Mouse (Mus musculus) CH12.LX (cell line): ENCODE data around the gene Mettl13. TPM values are rescaled to one million over a fixed set of nuclear protein-coding genes. Genes with fewer than 3 reads are reported as not detected.

Experiments
- DNase-seq: peaks from one replicate; pipeline ENCODE4 v3.0.0-alpha.2; 2013; ENCODE audit errors: extremely low read depth
- H3K27ac ChIP-seq: 2 replicates; pipeline ENCODE4 v1.5.1; 2012; ENCODE audit warnings: low read depth, mild to moderate bottlenecking, control low read depth, moderate library complexity; ENCODE audit not compliant: insufficient read depth
- H3K27me3 ChIP-seq: replicated peaks from 2 replicates; pipeline ENCODE3; 2012; ENCODE audit warnings: inconsistent platforms
- H3K36me3 ChIP-seq, 2 experiments: replicated peaks in 1 of 2; 2 replicates each; pipeline versions ENCODE3 to v1.6.1; 2012; ENCODE audit warnings: inconsistent platforms in 1 of 2, low read length in 1 of 2, mild to moderate bottlenecking in 1 of 2, mixed read lengths in 1 of 2, moderate library complexity in 1 of 2; ENCODE audit not compliant: control insufficient read depth in 1 of 2, insufficient read depth in 1 of 2
- H3K4me1 ChIP-seq, 2 experiments: 2 replicates each; pipeline ENCODE4 v1.6.1; 2012; ENCODE audit warnings: inconsistent platforms in 1 of 2, moderate library complexity in 1 of 2; ENCODE audit not compliant: insufficient read depth in 2 of 2, control insufficient read depth in 1 of 2
- H3K4me2 ChIP-seq: 2 replicates; pipeline ENCODE4 v1.6.1; 2012; ENCODE audit warnings: low read depth, mild to moderate bottlenecking, control low read depth; ENCODE audit not compliant: poor library complexity, insufficient read depth, severe bottlenecking
- H3K4me3 ChIP-seq, 3 experiments: fragments of 150-350 bp in 1 of 3; sonication (generic) in 1 of 3; replicated peaks in 1 of 3; 2 replicates each; pipeline versions ENCODE3 to v1.5.1; 2011 to 2012; ENCODE audit warnings: low read depth in 2 of 3, low read length in 2 of 3, mild to moderate bottlenecking in 2 of 3, moderate library complexity in 2 of 3, control low read depth in 1 of 3, improper control_type of control experiment in 1 of 3, inconsistent platforms in 1 of 3, mixed read lengths in 1 of 3; ENCODE audit not compliant: poor library complexity in 1 of 3
- H3K79me2 ChIP-seq: replicated peaks from 2 replicates; pipeline ENCODE4 v1.6.1; 2012; ENCODE audit warnings: mild to moderate bottlenecking, moderate library complexity; ENCODE audit not compliant: control insufficient read depth, poor library complexity, insufficient read depth, severe bottlenecking; ENCODE audit errors: extremely low read depth
- H3K9ac ChIP-seq: 2 replicates; pipeline ENCODE4 v1.6.1; 2012; ENCODE audit warnings: low read depth, mild to moderate bottlenecking, control low read depth, moderate library complexity; ENCODE audit not compliant: insufficient read depth
- H3K9me3 ChIP-seq: replicated peaks from 2 replicates; pipeline ENCODE3; 2012; ENCODE audit warnings: low read length, inconsistent platforms, mixed read lengths
- CHD2 ChIP-seq: IDR thresholded peaks from 2 replicates; pipeline ENCODE4 v1.6.1; 2011; ENCODE audit warnings: low read length, improper control_type of control experiment
- CTCF ChIP-seq, 2 experiments: IDR thresholded peaks in 1 of 2; conservative IDR thresholded peaks in 1 of 2; 2 replicates each; pipeline ENCODE4 v1.5.1; 2011 to 2012; ENCODE audit warnings: low read depth in 2 of 2, low read length in 2 of 2, improper control_type of control experiment in 1 of 2, inconsistent platforms in 1 of 2, mild to moderate bottlenecking in 1 of 2, moderate library complexity in 1 of 2
- E2F4 ChIP-seq: IDR thresholded peaks from 2 replicates; pipeline ENCODE4 v1.6.1; 2011; ENCODE audit warnings: low read depth, low read length, improper control_type of control experiment; ENCODE audit not compliant: insufficient replicate concordance
- EP300 ChIP-seq: IDR thresholded peaks from 2 replicates; pipeline ENCODE4 v1.6.1; 2011; ENCODE audit warnings: low read length, improper control_type of control experiment
- JUND ChIP-seq: conservative IDR thresholded peaks from 2 replicates; pipeline ENCODE4 v1.6.1; 2011; ENCODE audit warnings: low read depth, low read length, improper control_type of control experiment
- KAT2A ChIP-seq: IDR thresholded peaks from 2 replicates; pipeline ENCODE4 v1.6.1; 2012; ENCODE audit warnings: low read length, improper control_type of control experiment, inconsistent platforms; ENCODE audit not compliant: insufficient replicate concordance
- MAFK ChIP-seq: IDR thresholded peaks from 2 replicates; pipeline ENCODE4 v1.6.1; 2011; ENCODE audit warnings: low read length, improper control_type of control experiment; ENCODE audit not compliant: insufficient replicate concordance
- MAX ChIP-seq: IDR thresholded peaks from 2 replicates; pipeline ENCODE4 v1.6.1; 2011; ENCODE audit warnings: low read length, improper control_type of control experiment
- MAZ ChIP-seq: IDR thresholded peaks from 2 replicates; pipeline ENCODE4 v1.6.1; 2012; ENCODE audit warnings: low read depth, mild to moderate bottlenecking, inconsistent platforms, low read length, improper control_type of control experiment, moderate library complexity
- MXI1 ChIP-seq: IDR thresholded peaks from 2 replicates; pipeline ENCODE4 v1.6.1; 2011; ENCODE audit warnings: mild to moderate bottlenecking, low read depth, low read length, improper control_type of control experiment
- NELFE ChIP-seq: IDR thresholded peaks from 2 replicates; pipeline ENCODE4 v1.6.1; 2011; ENCODE audit warnings: low read depth, low read length, improper control_type of control experiment
- NRF1 ChIP-seq: IDR thresholded peaks from 2 replicates; pipeline ENCODE4 v1.6.1; 2014; ENCODE audit warnings: low read depth, mild to moderate bottlenecking, inconsistent platforms, low read length, improper control_type of control experiment, moderate library complexity
- PAX5 ChIP-seq: IDR thresholded peaks from 2 replicates; pipeline ENCODE4 v1.6.1; 2012; ENCODE audit warnings: low read length, inconsistent platforms, mixed read lengths
- POLR2A ChIP-seq: IDR thresholded peaks from 2 replicates; pipeline ENCODE4 v1.6.1; 2011; ENCODE audit warnings: low read depth, mild to moderate bottlenecking, improper control_type of control experiment, low read length
- POLR2AphosphoS2 ChIP-seq: IDR thresholded peaks from 2 replicates; pipeline ENCODE4 v1.6.1; 2011; ENCODE audit warnings: low read depth, low read length, improper control_type of control experiment
- SIN3A ChIP-seq: IDR thresholded peaks from 2 replicates; pipeline ENCODE4 v1.6.1; 2012; ENCODE audit warnings: low read length, improper control_type of control experiment, inconsistent platforms
- TCF12 ChIP-seq: IDR thresholded peaks from 2 replicates; pipeline ENCODE4 v1.6.1; 2014; ENCODE audit warnings: low read depth, mild to moderate bottlenecking, inconsistent platforms, low read length, improper control_type of control experiment
- USF2 ChIP-seq: conservative IDR thresholded peaks from 2 replicates; pipeline ENCODE4 v1.6.1; 2011; ENCODE audit warnings: low read depth, low read length, improper control_type of control experiment
- ZMIZ1 ChIP-seq: IDR thresholded peaks from 2 replicates; pipeline ENCODE4 v1.6.1; 2012; ENCODE audit warnings: low read depth, mild to moderate bottlenecking, inconsistent platforms, low read length, improper control_type of control experiment
- ZNF384 ChIP-seq: IDR thresholded peaks from 2 replicates; pipeline ENCODE4 v1.6.1; 2012; ENCODE audit warnings: low read depth, low read length, improper control_type of control experiment, inconsistent platforms
- dilution Hi-C: fragments of 300-500 bp; cut with MboI; formaldehyde crosslinking; loops from 2 replicates; pipeline ENCODE4 v1.14.3; 2020; ENCODE audit warnings: low sequenced_read_pairs; ENCODE audit not compliant: extremely low pct_unique_long_range_greater_than_20kb, extremely low pct_ligation_motif_present
- in situ Hi-C: fragments of 300-500 bp; cut with MboI; formaldehyde crosslinking; loops from 3 replicates; pipeline ENCODE4 v1.14.3; 2019; ENCODE audit warnings: low sequenced_read_pairs, low pct_ligation_motif_present, low pct_unique_long_range_greater_than_20kb, mixed read lengths
- polyA plus RNA-seq: library from polyadenylated mRNA; unstranded; fragments of >175 nt; gene quantifications from 2 replicates; pipeline ENCODE4 v1.2.1, GENCODE M21; 2012; ENCODE audit warnings: low read depth; ENCODE audit not compliant: insufficient read length
- total RNA-seq, 2 experiments: library from RNA; depleted of rRNA; stranded (reverse); fragments of 300-350 nt in 1 of 2; fragments of >200 nt in 1 of 2; gene quantifications; 2 replicates each; pipeline ENCODE4 v1.2.3; 2012 to 2014

Gene Mettl13
- total and polyA plus RNA-seq, 3 experiments: 22.8 to 58.5 (median 23.8) TPM

DNA sequence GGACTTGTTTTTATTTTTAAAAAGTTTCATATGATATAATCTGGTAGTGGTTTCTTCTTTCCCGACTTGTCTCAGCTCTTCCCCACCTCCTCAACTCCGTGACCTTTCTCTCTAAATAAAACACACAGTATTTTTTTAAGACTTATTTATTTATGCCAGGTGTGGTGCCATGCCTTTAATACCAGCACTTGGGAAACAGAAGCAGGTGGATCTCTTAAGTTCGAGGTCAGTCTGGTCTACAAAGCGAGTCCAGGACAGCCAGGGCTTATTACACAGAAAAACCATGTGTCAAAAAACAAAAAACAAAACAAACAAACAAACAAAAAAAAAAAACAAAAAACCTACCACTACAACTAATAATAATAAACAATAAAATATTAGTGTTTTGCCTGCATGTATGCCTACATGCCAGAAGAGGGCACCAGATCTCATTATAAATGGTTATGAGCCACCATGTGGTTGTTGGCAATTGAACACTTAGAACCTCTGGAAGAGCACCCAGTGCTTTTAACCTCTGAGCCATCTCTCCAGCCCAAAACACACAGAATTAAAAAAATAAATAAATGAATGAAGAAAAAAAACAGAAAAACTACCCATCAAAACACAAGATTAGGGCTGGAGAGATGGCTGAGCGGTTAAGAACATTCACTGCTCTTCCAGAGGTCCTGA is 1.4 kb upstream of the Mettl13 start (continued):
- TF ChIP-seq JUND (no peak), NELFE (no peak), MAZ (no peak), EP300 (no peak), POLR2A (no peak), KAT2A (no peak), ZMIZ1 (no peak), CHD2 (no peak), POLR2AphosphoS2 (no peak), PAX5 (no peak), TCF12 (no peak), NRF1 (no peak), MAFK (no peak), CTCF (conservative IDR thresholded peaks at IDR 0.05 in 1 of 2, IDR thresholded peaks at IDR 0.05 in 1 of 2; ENCODE audit: low read depth in 2 of 2, low read length in 2 of 2) (peak in 1 of 2 experiments; percentile 91; a peak in 3 of 4 replicates)

GRCm38 (mm10) chr1:162548917-162549613 is 714 bp upstream of the Mettl13 start:
- H3K4me1 ChIP-seq: peaks cover 4 to 26% of the 10 kb centered on the region in 2 experiments; a peak in 3 of 4 replicates
- H3K9ac ChIP-seq: peak overlapping the region; percentile 53
- H3K27ac ChIP-seq: 0 out of 2 replicates have a peak overlapping the region, but pooled peaks have one; percentile 25
- dilution Hi-C loops: no loop called here
- DNase-seq: peak; percentile 34
- TF ChIP-seq SIN3A: peak; percentile 52; the same call in 1 of the 2 replicates
- TF ChIP-seq E2F4: no peak
- TF ChIP-seq MXI1: 0 out of 2 replicates have a peak, but pooled peaks have one; percentile 26
- TF ChIP-seq ZNF384: no peak
- TF ChIP-seq USF2: no peak
- TF ChIP-seq MAX: no peak
- TF ChIP-seq, all 38 proteins: peak for 2
- peak overlapping the region; percentile 94 for H3K4me2 ChIP-seq
- peaks cover 17 to 27% of the 10 kb centered on the region in 2 experiments for H3K36me3 ChIP-seq
- no peaks in the 10 kb centered on the region for H3K27me3 ChIP-seq
- in situ Hi-C loops: no loop called here
- H3K9me3 ChIP-seq: no peaks in the 10 kb centered on the region
- H3K4me3 ChIP-seq: peak overlapping the region; percentile 39 to 72 (median 45)
- H3K79me2 ChIP-seq: peaks cover 21% of the 10 kb centered on the region
